Mouse (Mus musculus): Measurements from ENCODE around the gene Asic2.

DNA sequence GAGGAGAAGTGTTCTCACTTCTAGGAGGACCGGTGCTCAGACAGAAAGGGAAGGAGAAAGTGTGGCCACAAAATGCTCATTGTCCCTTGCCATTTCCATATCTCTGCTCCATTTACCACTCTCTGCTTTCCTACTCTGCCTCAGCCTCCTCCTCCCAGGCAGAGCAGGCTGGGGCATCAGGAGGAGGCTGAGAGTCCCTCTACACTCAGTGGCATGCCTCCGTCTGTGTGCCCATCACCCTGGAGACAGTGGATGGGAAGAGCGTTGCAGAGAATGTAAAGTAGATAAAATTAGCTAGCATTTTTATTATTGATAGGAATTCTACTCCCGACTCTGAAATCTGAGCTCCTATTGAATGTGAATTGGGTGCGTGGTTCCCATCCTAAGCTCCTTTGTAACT, 984.7 kb downstream of the Asic2 start:
- no peak for TF ChIP-seq GATA1 (IDR thresholded peaks at IDR 0.05; ENCODE audit: low read length)
- no peak for TF ChIP-seq TAL1 (IDR thresholded peaks at IDR 0.05; ENCODE audit: low read length)
